ENCODE assay signal across 15 mouse cellular contexts in the genomic region with DNA sequence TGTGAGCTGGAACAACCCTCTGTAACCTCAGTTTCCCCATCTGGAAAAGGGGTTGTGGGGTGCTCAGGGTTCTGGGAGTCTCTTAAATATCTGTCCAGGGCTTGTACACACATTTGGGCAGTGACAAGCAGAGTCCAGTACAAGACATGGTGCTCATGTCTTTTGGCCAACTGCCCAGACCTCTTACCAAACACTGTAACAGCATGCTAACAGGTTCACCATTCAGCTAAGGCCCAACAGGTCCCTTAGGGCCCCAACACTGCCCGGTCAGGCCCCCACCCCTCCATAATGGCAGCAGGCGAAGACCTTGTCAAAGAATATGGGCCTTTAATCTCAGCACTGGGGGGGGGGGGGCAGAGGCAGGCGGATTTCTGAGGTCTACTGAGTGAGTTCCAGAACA. TPM values are rescaled to one million over a fixed set of nuclear protein-coding genes. Genes with fewer than 3 reads are reported as not detected.
A peak's percentile ranks its signal among the peaks of the same experiment; 100 is the strongest.
DNase-seq lines count a peak whose midpoint lies in the region; ATAC-seq and TF ChIP-seq lines count a peak whose summit lies in the region.
"Had no signal": no experiment of that assay in that cellular context is flagged by ENCODE, and none has a peak within 500 bp of the region (broad histone marks: within the 10 kb centered on the region; RNA-seq: fewer than 3 reads in every experiment).

No protein-coding gene starts in this region.

- no peak for ATAC-seq in embryonic facial prominence, embryonic 13.5 days (ENCODE audit: insufficient number of reproducible peaks, insufficient read depth, low FRiP score, low TSS enrichment, low read depth)
- ATAC-seq in liver, embryonic 11.5 days (replicated peaks; ENCODE audit: low FRiP score) = no peak
- peak; percentile 59 for ATAC-seq in heart, postnatal 0 days (ENCODE audit: insufficient read depth, low read depth)
- no peak for ATAC-seq in CD4-positive, CD25-positive, alpha-beta regulatory T cell, adult 4 months
- ATAC-seq: midbrain, embryonic 13.5 days had no signal

- H3K79me2 ChIP-seq in liver, adult 2 months (ENCODE audit: control insufficient read depth, insufficient read depth, low read length) = peaks cover 42% of the 10 kb centered on the region

- no peak overlapping the region for H3K4me3 ChIP-seq in embryonic facial prominence, embryonic 13.5 days
- no peak overlapping the region for H3K4me3 ChIP-seq in embryonic facial prominence, embryonic 10.5 days
- H3K4me3 ChIP-seq in liver, adult 2 months (ENCODE audit: insufficient read depth, low read depth, low read length) = no peak overlapping the region
- H3K4me3 ChIP-seq in liver, embryonic 11.5 days (ENCODE audit: low read depth, low read length) = no peak overlapping the region
- no peak overlapping the region for H3K4me3 ChIP-seq in heart, postnatal 0 days (ENCODE audit: low read depth, low read length)
- H3K4me3 ChIP-seq: embryonic facial prominence, embryonic 12.5 days; hindbrain, embryonic 13.5 days; midbrain, embryonic 13.5 days; neural tube, embryonic 13.5 days had no signal

- no peak for TF ChIP-seq POLR2A in liver, adult 2 months (IDR thresholded peaks at IDR 0.05; ENCODE audit: extremely low read depth, insufficient read depth, low read length)

- peaks cover 7% of the 10 kb centered on the region for H3K4me1 ChIP-seq in embryonic facial prominence, embryonic 13.5 days
- H3K4me1 ChIP-seq in embryonic facial prominence, embryonic 10.5 days = peaks cover 42% of the 10 kb centered on the region
- H3K4me1 ChIP-seq in liver, adult 2 months (ENCODE audit: control insufficient read depth, insufficient read depth, low read length) = peaks cover 7% of the 10 kb centered on the region
- H3K4me1 ChIP-seq in liver, embryonic 11.5 days (replicated peaks; ENCODE audit: control insufficient read depth, insufficient read depth, low read length) = peaks cover 23% of the 10 kb centered on the region
- H3K4me1 ChIP-seq in heart, postnatal 0 days (ENCODE audit: control insufficient read depth, insufficient read depth) = peaks cover 38% of the 10 kb centered on the region

- H3K27ac ChIP-seq in embryonic facial prominence, embryonic 13.5 days = 0 out of 2 replicates have a peak overlapping the region, but pooled peaks have one; percentile 22
- H3K27ac ChIP-seq in embryonic facial prominence, embryonic 10.5 days (replicated peaks) = no peak overlapping the region
- H3K27ac ChIP-seq in liver, adult 2 months (replicated peaks; ENCODE audit: insufficient read depth, low read depth, low read length) = no peak overlapping the region
- H3K27ac ChIP-seq in liver, embryonic 11.5 days (ENCODE audit: low read depth, low read length) = no peak overlapping the region
- peak overlapping the region; percentile 71 for H3K27ac ChIP-seq in heart, postnatal 0 days (ENCODE audit: low read depth)
- H3K27ac ChIP-seq: embryonic facial prominence, embryonic 12.5 days; hindbrain, embryonic 13.5 days; midbrain, embryonic 13.5 days; neural tube, embryonic 13.5 days had no signal

- H3K27me3 ChIP-seq in embryonic facial prominence, embryonic 13.5 days = no peaks in the 10 kb centered on the region
- no peaks in the 10 kb centered on the region for H3K27me3 ChIP-seq in embryonic facial prominence, embryonic 10.5 days (replicated peaks; ENCODE audit: low read depth, poor library complexity, severe bottlenecking)
- H3K27me3 ChIP-seq in liver, adult 2 months (ENCODE audit: control insufficient read depth, insufficient read depth, low read length) = no peaks in the 10 kb centered on the region
- H3K27me3 ChIP-seq in liver, embryonic 11.5 days (replicated peaks; ENCODE audit: control insufficient read depth, insufficient read depth, low read length) = no peaks in the 10 kb centered on the region
- no peaks in the 10 kb centered on the region for H3K27me3 ChIP-seq in heart, postnatal 0 days (ENCODE audit: control insufficient read depth, insufficient read depth, low read length)
- H3K27me3 ChIP-seq: embryonic facial prominence, embryonic 12.5 days; hindbrain, embryonic 13.5 days; midbrain, embryonic 13.5 days; neural tube, embryonic 13.5 days had no signal

- TF ChIP-seq CTCF in liver, adult 2 months (IDR thresholded peaks at IDR 0.05; ENCODE audit: low read depth, low read length) = no peak
- TF ChIP-seq CTCF in heart, postnatal 0 days (IDR thresholded peaks at IDR 0.05; ENCODE audit: low read depth) = no peak

- WGBS in embryonic facial prominence, embryonic 13.5 days = 76% methylated on average over 3 of the region's 3 CpGs
- 80% methylated on average over 3 of the region's 3 CpGs for WGBS in embryonic facial prominence, embryonic 10.5 days
- WGBS in liver, adult 2 months = 48% methylated on average over 3 of the region's 3 CpGs
- WGBS in liver, embryonic 11.5 days = 84% methylated on average over 3 of the region's 3 CpGs
- WGBS in heart, postnatal 0 days = 25% methylated on average over 3 of the region's 3 CpGs

- H3K9me3 ChIP-seq in embryonic facial prominence, embryonic 13.5 days = no peaks in the 10 kb centered on the region
- no peaks in the 10 kb centered on the region for H3K9me3 ChIP-seq in embryonic facial prominence, embryonic 10.5 days
- H3K9me3 ChIP-seq in liver, embryonic 11.5 days (ENCODE audit: control insufficient read depth, low read length) = no peaks in the 10 kb centered on the region
- H3K9me3 ChIP-seq in heart, postnatal 0 days (replicated peaks; ENCODE audit: control insufficient read depth, low read length) = no peaks in the 10 kb centered on the region
- H3K9me3 ChIP-seq: embryonic facial prominence, embryonic 12.5 days; hindbrain, embryonic 13.5 days; midbrain, embryonic 13.5 days; neural tube, embryonic 13.5 days had no signal

- no peak overlapping the region for H3K9ac ChIP-seq in embryonic facial prominence, embryonic 13.5 days
- no peak overlapping the region for H3K9ac ChIP-seq in liver, adult 2 months (ENCODE audit: low read depth, low read length)
- H3K9ac ChIP-seq in liver, embryonic 11.5 days (ENCODE audit: low read depth, low read length) = no peak overlapping the region
- H3K9ac ChIP-seq in heart, postnatal 0 days (replicated peaks; ENCODE audit: low read depth, low read length) = no peak overlapping the region
- H3K9ac ChIP-seq: embryonic facial prominence, embryonic 12.5 days; hindbrain, embryonic 13.5 days; neural tube, embryonic 13.5 days had no signal

- H3K36me3 ChIP-seq in embryonic facial prominence, embryonic 13.5 days = no peaks in the 10 kb centered on the region
- H3K36me3 ChIP-seq in embryonic facial prominence, embryonic 10.5 days (replicated peaks) = no peaks in the 10 kb centered on the region
- H3K36me3 ChIP-seq in liver, adult 2 months (ENCODE audit: control insufficient read depth, insufficient read depth, low read length) = no peaks in the 10 kb centered on the region
- H3K36me3 ChIP-seq in liver, embryonic 11.5 days (ENCODE audit: control insufficient read depth, insufficient read depth, low read length) = no peaks in the 10 kb centered on the region
- H3K36me3 ChIP-seq in heart, postnatal 0 days (replicated peaks; ENCODE audit: control insufficient read depth, insufficient read depth, low read length) = no peaks in the 10 kb centered on the region
- H3K36me3 ChIP-seq: embryonic facial prominence, embryonic 12.5 days; hindbrain, embryonic 13.5 days; midbrain, embryonic 13.5 days; neural tube, embryonic 13.5 days had no signal

- TF ChIP-seq EP300 in heart, postnatal 0 days (IDR thresholded peaks at IDR 0.05; ENCODE audit: low read depth) = no peak

- no peak overlapping the region for H3K4me2 ChIP-seq in embryonic facial prominence, embryonic 13.5 days
- H3K4me2 ChIP-seq in liver, embryonic 11.5 days = no peak overlapping the region
- H3K4me2 ChIP-seq in heart, postnatal 0 days (ENCODE audit: low read depth, low read length) = no peak overlapping the region
- H3K4me2 ChIP-seq: embryonic facial prominence, embryonic 12.5 days; hindbrain, embryonic 13.5 days; midbrain, embryonic 13.5 days; neural tube, embryonic 13.5 days had no signal

- DNase-seq in embryonic facial prominence, embryonic 10.5 days (ENCODE audit: low spot score) = no peak
- DNase-seq in liver, adult 2 months (ENCODE audit: extremely low read depth, low read depth, low spot score) = peak; percentile 87
- DNase-seq in liver, embryonic 11.5 days (ENCODE audit: low spot score) = no peak
- DNase-seq in heart, postnatal 0 days (ENCODE audit: low spot score) = peak; percentile 68
- DNase-seq in lung, postnatal 25 days (ENCODE audit: low spot score) = peak; percentile 45
- DNase-seq in thymus, postnatal 0 days (ENCODE audit: low spot score) = no peak
- DNase-seq: cerebellum, adult 9-10 months had no signal

RNA-seq across cellular contexts. Expression of a gene that starts 26.3 kb away (rescaled TPM):
- polyA plus RNA-seq in embryonic facial prominence, embryonic 13.5 days (2015; fragmentation: Nextera tagmentation; extraction: Ambion mirVana) = 1.3 and 2.5 TPM in 2 replicates
- 0.97 and 1.0 TPM in 2 replicates for polyA plus RNA-seq in embryonic facial prominence, embryonic 10.5 days (2016; fragmentation: Nextera tagmentation; extraction: Ambion mirVana)
- total RNA-seq in liver, adult 2 months (2014; rRNA removed) = 0.27 and 2.3 TPM in 2 replicates
- polyA plus RNA-seq in liver, adult 2 months (2012; rRNA removed) = 2.4 and 4.3 TPM in 2 replicates
- 0.27 and 0.49 TPM in 2 replicates for polyA plus RNA-seq in liver, embryonic 11.5 days (2014; fragmentation: Nextera tagmentation; extraction: Ambion mirVana)
- total RNA-seq in heart, postnatal 0 days (2014; rRNA removed; ENCODE audit: low replicate concordance) = not detected in 2 replicates
- 0.77 and 0.89 TPM in 2 replicates for polyA plus RNA-seq in heart, postnatal 0 days (2015; fragmentation: Nextera tagmentation; extraction: Ambion mirVana)
- 1.0 and 1.2 TPM in 2 replicates for polyA plus RNA-seq in thymus, postnatal 0 days (2015; fragmentation: Nextera tagmentation; extraction: Ambion mirVana)
- polyA plus RNA-seq in CD4-positive, CD25-positive, alpha-beta regulatory T cell, adult 4 months (2017; shearing (Covaris generic)) = not detected

RNA-seq across cellular contexts. Expression of a gene that starts 37.8 kb away (rescaled TPM):
- polyA plus RNA-seq in embryonic facial prominence, embryonic 13.5 days (2015; fragmentation: Nextera tagmentation; extraction: Ambion mirVana) = not detected in 2 replicates
- polyA plus RNA-seq in embryonic facial prominence, embryonic 10.5 days (2016; fragmentation: Nextera tagmentation; extraction: Ambion mirVana) = not detected in 2 replicates
- total RNA-seq in liver, adult 2 months (2014; rRNA removed) = not detected in 2 replicates
- not detected in 2 replicates for polyA plus RNA-seq in liver, adult 2 months (2012; rRNA removed)
- polyA plus RNA-seq in liver, embryonic 11.5 days (2014; fragmentation: Nextera tagmentation; extraction: Ambion mirVana) = not detected in 2 replicates
- total RNA-seq in heart, postnatal 0 days (2014; rRNA removed; ENCODE audit: low replicate concordance) = not detected in 2 replicates
- not detected in 2 replicates for polyA plus RNA-seq in heart, postnatal 0 days (2015; fragmentation: Nextera tagmentation; extraction: Ambion mirVana)
- polyA plus RNA-seq in thymus, postnatal 0 days (2015; fragmentation: Nextera tagmentation; extraction: Ambion mirVana) = 0.26 and 0.80 TPM in 2 replicates
- not detected for polyA plus RNA-seq in CD4-positive, CD25-positive, alpha-beta regulatory T cell, adult 4 months (2017; shearing (Covaris generic))
- polyA plus RNA-seq: embryonic facial prominence, embryonic 12.5 days; hindbrain, embryonic 13.5 days; limb, embryonic 11.5 days; midbrain, embryonic 13.5 days; neural tube, embryonic 13.5 days; spleen, adult 2 months had no signal

Comparison
In these comparisons a context has a peak if more than half of its experiments do, and no peak if none do; other contexts are left out.
1. H3K27ac ChIP-seq: peak in embryonic facial prominence, embryonic 13.5 days (single experiment) and heart, postnatal 0 days (single experiment); none in embryonic facial prominence, embryonic 10.5 days (single experiment), liver, adult 2 months (single experiment) and liver, embryonic 11.5 days (single experiment).
2. DNase-seq: peak in liver, adult 2 months (single experiment), heart, postnatal 0 days (single experiment) and lung, postnatal 25 days (single experiment); none in embryonic facial prominence, embryonic 10.5 days (single experiment), liver, embryonic 11.5 days (single experiment) and thymus, postnatal 0 days (single experiment).